Mouse (Mus musculus) activated CD4-positive, CD25-positive, alpha-beta regulatory T cell, adult 4 months (primary cell): ENCODE measurements at regions not wholly inside any gene's neighbourhood (a gene's known extent, or its start where the extent isn't known, plus 50 kb on each side); places are given as distances from the start of the nearest gene placed in this dataset.
A peak's percentile ranks its signal among the peaks of the same experiment; 100 is the strongest.

Experiments used
- ATAC-seq: one replicate; pipeline ENCODE4 v1.8.0; 2017

DNA sequence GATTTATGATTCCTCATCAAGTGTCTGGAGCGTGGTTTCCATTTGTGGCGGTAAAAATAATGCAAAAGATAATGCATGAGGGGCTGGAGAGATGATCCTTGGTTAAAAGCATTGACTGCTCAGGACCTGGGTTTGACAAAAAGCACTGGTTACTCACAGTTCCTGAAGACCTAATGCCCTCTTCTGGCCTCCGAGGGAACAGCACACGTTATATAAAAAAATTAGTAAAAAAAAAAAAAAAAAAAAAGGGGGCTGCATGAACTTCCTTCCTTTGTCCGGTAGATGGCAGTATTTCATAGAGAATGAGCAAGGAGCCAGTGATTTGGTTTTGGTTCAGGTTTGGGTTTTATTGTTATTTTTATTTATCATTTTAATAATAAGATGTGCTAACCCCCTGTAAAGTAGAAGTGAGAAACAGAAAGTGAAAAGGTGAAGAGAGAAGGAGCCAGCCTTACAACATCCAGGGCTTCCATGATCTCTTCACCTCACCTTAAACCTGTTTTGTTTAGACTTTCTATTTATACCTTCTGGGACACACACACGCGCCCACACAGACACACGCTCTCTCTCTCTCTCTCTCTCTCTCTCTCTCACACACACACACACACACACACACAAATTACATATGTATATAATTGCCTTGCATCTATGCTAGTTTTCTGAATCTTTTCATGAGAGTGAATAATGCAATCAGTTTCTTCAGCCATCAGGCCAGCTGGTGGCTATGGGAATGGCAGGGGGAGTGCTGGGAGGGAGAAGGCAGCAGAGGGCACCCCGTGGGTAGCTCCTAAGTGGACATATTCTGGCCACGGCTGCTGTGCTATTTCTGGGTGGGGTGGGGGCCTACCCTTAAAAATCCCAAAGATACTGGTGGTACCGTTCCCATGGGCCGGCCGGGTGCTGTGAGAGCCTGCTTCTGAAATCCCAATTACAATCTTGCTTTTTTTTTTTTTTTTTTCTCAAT, 230.0 kb downstream of the Poteg start:
- ATAC-seq, result peak; percentile 58

DNA sequence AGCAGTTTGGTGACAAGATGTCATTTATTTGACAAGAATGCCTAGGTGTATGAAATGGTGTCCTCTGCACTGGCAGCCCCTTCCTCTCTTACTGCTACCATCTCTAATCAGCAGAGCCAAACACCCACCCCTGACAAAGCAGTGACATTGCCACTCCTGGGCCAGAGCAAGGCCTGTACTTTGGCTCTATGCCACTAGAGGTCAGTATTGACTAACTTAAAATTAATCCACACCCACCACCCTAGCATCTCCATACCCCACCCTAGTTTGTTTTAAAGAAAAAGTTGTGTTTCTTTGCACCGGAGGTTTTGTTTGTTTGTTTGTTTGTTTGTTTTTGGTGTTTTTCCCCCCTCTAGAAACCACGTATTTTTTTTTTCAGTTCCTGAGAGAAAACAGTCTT, 231.7 kb downstream of the Poteg start:
- ATAC-seq, result peak; percentile 44

DNA sequence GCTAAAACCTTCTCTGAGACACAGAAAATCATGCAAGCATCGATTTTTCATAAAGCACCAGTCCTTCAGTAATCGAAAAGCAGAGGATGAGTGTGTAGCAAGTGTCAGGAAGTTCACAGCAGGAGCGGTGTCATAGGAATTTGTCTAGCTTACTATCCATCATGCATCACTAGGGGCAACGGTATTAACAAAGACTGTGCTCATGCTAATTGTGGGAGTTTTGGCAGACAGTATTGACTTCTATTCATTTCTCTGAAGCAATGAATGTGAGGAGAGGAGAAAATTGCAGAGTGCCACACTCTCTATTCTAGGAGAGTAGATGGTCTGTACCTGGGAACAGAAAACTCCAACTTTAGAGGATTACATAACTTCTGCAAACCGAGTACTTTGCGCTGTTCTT, 274.5 kb downstream of the Poteg start:
- ATAC-seq, result no peak

DNA sequence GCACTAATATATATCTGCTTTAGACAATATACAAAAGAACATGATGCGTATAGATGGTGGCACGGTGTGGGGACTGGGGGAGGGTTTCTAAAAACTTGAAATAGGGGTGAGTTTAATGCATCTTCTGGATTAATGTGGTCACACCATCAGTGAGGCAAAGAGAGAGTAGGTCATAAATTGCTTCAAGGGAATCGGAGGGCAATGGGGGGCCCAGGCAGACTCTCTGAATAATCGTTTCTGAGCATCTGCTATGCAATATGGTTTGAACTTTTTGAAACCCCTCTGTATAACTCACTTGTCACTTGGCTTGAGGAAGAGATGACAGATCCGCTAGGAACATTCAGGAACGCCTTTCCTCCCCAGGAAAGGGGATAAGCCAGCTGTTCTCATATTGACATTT, 322.8 kb downstream of the Poteg start:
- no peak for ATAC-seq

DNA sequence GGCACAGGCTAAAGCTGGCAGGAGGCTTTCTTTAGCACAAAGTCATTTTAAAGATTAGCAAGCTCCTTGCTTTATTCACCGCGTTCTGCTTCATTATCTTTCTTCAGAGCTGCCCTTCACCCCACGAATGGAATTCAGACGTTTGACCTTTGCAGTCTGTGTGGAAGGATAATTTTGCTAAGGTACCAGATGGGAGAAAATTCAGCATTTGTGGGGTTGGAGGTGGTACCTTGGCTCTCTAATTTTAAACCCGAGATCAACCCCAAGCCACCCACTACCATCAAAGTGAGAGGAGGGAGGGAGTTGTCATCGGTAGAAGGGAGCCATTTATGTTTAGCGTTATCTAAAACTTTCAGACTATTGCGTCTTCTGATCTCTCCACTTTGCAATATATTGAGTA, 323.3 kb downstream of the Poteg start:
- no peak for ATAC-seq

DNA sequence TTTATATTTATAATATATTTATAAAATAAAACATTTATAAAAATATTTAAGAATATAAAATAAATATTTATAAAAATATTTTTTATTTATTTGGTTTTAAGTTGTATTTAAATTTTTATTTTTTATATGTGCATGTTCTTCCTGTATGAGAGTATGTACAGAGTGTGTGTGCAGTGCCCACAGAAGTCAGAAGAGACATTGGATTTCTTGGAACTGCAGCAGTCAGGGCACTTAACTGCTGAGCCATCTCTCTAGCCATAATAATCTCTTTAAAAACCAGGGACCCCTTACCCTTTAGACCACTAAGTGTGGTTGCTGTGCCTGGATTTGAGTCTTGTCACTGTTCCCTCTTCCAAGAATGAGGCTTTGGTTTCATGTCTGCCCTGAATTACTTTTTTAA, 323.8 kb downstream of the Poteg start:
- ATAC-seq, result no peak

DNA sequence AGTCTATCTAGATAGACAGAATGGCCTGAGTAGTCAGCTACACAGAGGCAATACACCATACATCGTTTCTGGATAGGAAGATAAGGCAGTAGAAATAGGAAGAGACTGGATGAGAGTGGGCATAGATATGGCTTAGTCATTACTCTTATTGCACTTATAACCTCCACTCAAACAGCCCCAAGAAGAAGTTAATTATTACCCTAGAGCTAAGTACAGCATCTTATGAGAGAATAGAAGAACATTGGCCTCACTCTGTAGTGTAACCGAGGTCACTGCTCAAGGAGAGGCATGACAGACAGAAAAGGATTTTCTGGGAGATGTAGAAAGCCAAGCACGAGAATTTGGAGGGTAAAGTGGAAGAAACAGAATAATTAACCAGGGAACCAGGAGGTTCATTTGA, 331.5 kb downstream of the Poteg start:
- ATAC-seq, result no peak
